Mouse (Mus musculus): ENCODE data around the gene Piezo1. TPM values are rescaled to one million over a fixed set of nuclear protein-coding genes. Genes with fewer than 3 reads are reported as not detected.

The Piezo1 gene
- polyA plus RNA-seq, 1 experiment: 22.2 TPM

GRCm38 (mm10) chr8:122572751-122573150 lies 21.6 kb upstream of the Piezo1 start:
- H3K4me3 ChIP-seq (replicated peaks): no peak overlapping the region
- no peaks in the 10 kb centered on the region; the same call in 1 of the 2 replicates for H3K27me3 ChIP-seq (ENCODE audit: control insufficient read depth)
- H3K4me1 ChIP-seq (ENCODE audit: control insufficient read depth): peaks cover 87% of the 10 kb centered on the region
- TF ChIP-seq TAL1 (IDR thresholded peaks at IDR 0.05; ENCODE audit: low read length): no peak
- TF ChIP-seq GATA1 (IDR thresholded peaks at IDR 0.05; ENCODE audit: low read length): no peak
- no peaks in the 10 kb centered on the region; the same call in 1 of the 2 replicates for H3K9me3 ChIP-seq (ENCODE audit: control insufficient read depth, low read length)
- peaks cover 67% of the 10 kb centered on the region for H3K36me3 ChIP-seq (ENCODE audit: control insufficient read depth)

- peaks cover 67% of the 10 kb centered on the region for H3K36me3 ChIP-seq (ENCODE audit: control insufficient read depth)
- H3K4me1 ChIP-seq (ENCODE audit: control insufficient read depth): peaks cover 89% of the 10 kb centered on the region
These were observed 20.7 kb upstream of the Piezo1 start for GRCm38 (mm10) chr8:122571750-122572267.

GRCm38 (mm10) chr8:122571153-122571552 lies 20.0 kb upstream of the Piezo1 start:
- H3K4me3 ChIP-seq (replicated peaks): peak overlapping the region; percentile 1
- no peaks in the 10 kb centered on the region; the same call in 1 of the 2 replicates for H3K27me3 ChIP-seq (ENCODE audit: control insufficient read depth)
- H3K36me3 ChIP-seq (ENCODE audit: control insufficient read depth): peaks cover 67% of the 10 kb centered on the region
- H3K9me3 ChIP-seq (ENCODE audit: control insufficient read depth, low read length): no peaks in the 10 kb centered on the region; the same call in 1 of the 2 replicates
- no peak for TF ChIP-seq GATA1 (IDR thresholded peaks at IDR 0.05; ENCODE audit: low read length)
- no peak for TF ChIP-seq TAL1 (IDR thresholded peaks at IDR 0.05; ENCODE audit: low read length)
- H3K4me1 ChIP-seq (ENCODE audit: control insufficient read depth): peaks cover 89% of the 10 kb centered on the region

More at GRCm38 (mm10) chr8:122571750-122572267, 20.7 kb upstream of the Piezo1 start:
- TF ChIP-seq GATA1 (IDR thresholded peaks at IDR 0.05; ENCODE audit: low read length) (no peak), TAL1 (IDR thresholded peaks at IDR 0.05; ENCODE audit: low read length) (no peak)
- no peaks in the 10 kb centered on the region; the same call in 1 of the 2 replicates for H3K9me3 ChIP-seq (ENCODE audit: control insufficient read depth, low read length)
- no peaks in the 10 kb centered on the region; the same call in 1 of the 2 replicates for H3K27me3 ChIP-seq (ENCODE audit: control insufficient read depth)
- H3K4me3 ChIP-seq (replicated peaks): no peak overlapping the region

GRCm38 (mm10) chr8:122569996-122570395 lies 18.9 kb upstream of the Piezo1 start:
- no peaks in the 10 kb centered on the region; the same call in 1 of the 2 replicates for H3K27me3 ChIP-seq (ENCODE audit: control insufficient read depth)
- TF ChIP-seq GATA1 (IDR thresholded peaks at IDR 0.05; ENCODE audit: low read length) (no peak), TAL1 (IDR thresholded peaks at IDR 0.05; ENCODE audit: low read length) (no peak)
- H3K9me3 ChIP-seq (ENCODE audit: control insufficient read depth, low read length): no peaks in the 10 kb centered on the region; the same call in 1 of the 2 replicates
- H3K4me3 ChIP-seq (replicated peaks): peak overlapping the region; percentile 82
- peaks cover 87% of the 10 kb centered on the region for H3K4me1 ChIP-seq (ENCODE audit: control insufficient read depth)
- H3K36me3 ChIP-seq (ENCODE audit: control insufficient read depth): peaks cover 64% of the 10 kb centered on the region

- peaks cover 86% of the 10 kb centered on the region for H3K4me1 ChIP-seq (ENCODE audit: control insufficient read depth)
- TF ChIP-seq GATA1 (IDR thresholded peaks at IDR 0.05; ENCODE audit: low read length) (no peak), TAL1 (IDR thresholded peaks at IDR 0.05; ENCODE audit: low read length) (no peak)
- peaks cover 57% of the 10 kb centered on the region for H3K36me3 ChIP-seq (ENCODE audit: control insufficient read depth)
These were observed 18.2 kb upstream of the Piezo1 start for GRCm38 (mm10) chr8:122569329-122569728.

GRCm38 (mm10) chr8:122568881-122569309 lies 17.8 kb upstream of the Piezo1 start:
- Histone ChIP-seq H3K9me3 (ENCODE audit: control insufficient read depth, low read length) (no peaks in the 10 kb centered on the region; the same call in 1 of the 2 replicates), H3K4me3 (replicated peaks) (peak overlapping the region; percentile 82), H3K27me3 (ENCODE audit: control insufficient read depth) (no peaks in the 10 kb centered on the region; the same call in 1 of the 2 replicates), H3K36me3 (ENCODE audit: control insufficient read depth) (peaks cover 53% of the 10 kb centered on the region), H3K4me1 (ENCODE audit: control insufficient read depth) (peaks cover 81% of the 10 kb centered on the region)
- TF ChIP-seq TAL1 (IDR thresholded peaks at IDR 0.05; ENCODE audit: low read length) (no peak), GATA1 (IDR thresholded peaks at IDR 0.05; ENCODE audit: low read length) (no peak)

More at GRCm38 (mm10) chr8:122569329-122569728, 18.2 kb upstream of the Piezo1 start:
- no peaks in the 10 kb centered on the region; the same call in 1 of the 2 replicates for H3K27me3 ChIP-seq (ENCODE audit: control insufficient read depth)
- peak overlapping the region; percentile 82 for H3K4me3 ChIP-seq (replicated peaks)
- H3K9me3 ChIP-seq (ENCODE audit: control insufficient read depth, low read length): no peaks in the 10 kb centered on the region; the same call in 1 of the 2 replicates

GRCm38 (mm10) chr8:122568109-122568504 lies 17.0 kb upstream of the Piezo1 start:
- TF ChIP-seq TAL1 (IDR thresholded peaks at IDR 0.05; ENCODE audit: low read length) (no peak), GATA1 (IDR thresholded peaks at IDR 0.05; ENCODE audit: low read length) (no peak)
- H3K27me3 ChIP-seq (ENCODE audit: control insufficient read depth): no peaks in the 10 kb centered on the region; the same call in 1 of the 2 replicates
- peaks cover 73% of the 10 kb centered on the region for H3K4me1 ChIP-seq (ENCODE audit: control insufficient read depth)
- H3K4me3 ChIP-seq (replicated peaks): peak overlapping the region; percentile 82
- H3K36me3 ChIP-seq (ENCODE audit: control insufficient read depth): peaks cover 45% of the 10 kb centered on the region
- no peaks in the 10 kb centered on the region; the same call in 1 of the 2 replicates for H3K9me3 ChIP-seq (ENCODE audit: control insufficient read depth, low read length)

GRCm38 (mm10) chr8:122567361-122568108 lies 16.4 kb upstream of the Piezo1 start, which contains the start of gene Cdt1:
Gene Cdt1, plus strand, starts transcription at chr8:122568015.
- peaks cover 68% of the 10 kb centered on the region for H3K4me1 ChIP-seq (ENCODE audit: control insufficient read depth)
- no peaks in the 10 kb centered on the region; the same call in 1 of the 2 replicates for H3K27me3 ChIP-seq (ENCODE audit: control insufficient read depth)
- TF ChIP-seq TAL1 (IDR thresholded peaks at IDR 0.05; ENCODE audit: low read length): no peak
- no peak for TF ChIP-seq GATA1 (IDR thresholded peaks at IDR 0.05; ENCODE audit: low read length)
- no peaks in the 10 kb centered on the region; the same call in 1 of the 2 replicates for H3K9me3 ChIP-seq (ENCODE audit: control insufficient read depth, low read length)
- peaks cover 39% of the 10 kb centered on the region for H3K36me3 ChIP-seq (ENCODE audit: control insufficient read depth)
- peak within 1 kb of the TSS; percentile 82 for H3K4me3 ChIP-seq (replicated peaks)

- Histone ChIP-seq H3K36me3 (ENCODE audit: control insufficient read depth) (peaks cover 31% of the 10 kb centered on the region), H3K27me3 (ENCODE audit: control insufficient read depth) (no peaks in the 10 kb centered on the region; the same call in 1 of the 2 replicates), H3K4me3 (replicated peaks) (peak overlapping the region; percentile 82), H3K4me1 (ENCODE audit: control insufficient read depth) (peaks cover 60% of the 10 kb centered on the region), H3K9me3 (ENCODE audit: control insufficient read depth, low read length) (no peaks in the 10 kb centered on the region; the same call in 1 of the 2 replicates)
- peak; percentile 73 for TF ChIP-seq GATA1 (IDR thresholded peaks at IDR 0.05; ENCODE audit: low read length)
- peak; percentile 57; the same call in 2 of the 3 replicates for TF ChIP-seq TAL1 (IDR thresholded peaks at IDR 0.05; ENCODE audit: low read length)
These were observed 15.6 kb upstream of the Piezo1 start for GRCm38 (mm10) chr8:122566766-122567165.

All from erythroblast, embryonic 14.5 days (primary cell).